In genomic region chrX:47913543-47913938, GRCm38 (mm10) we compare ENCODE assay signal across 9 mouse cellular contexts. TPM values are rescaled to one million over a fixed set of nuclear protein-coding genes. Genes with fewer than 3 reads are reported as not detected.
A peak's percentile ranks its signal among the peaks of the same experiment; 100 is the strongest.
DNase-seq lines count a peak whose midpoint lies in the region; ATAC-seq and TF ChIP-seq lines count a peak whose summit lies in the region.
"Had no signal": no experiment of that assay in that cellular context is flagged by ENCODE, and none has a peak within 500 bp of the region (broad histone marks: within the 10 kb centered on the region; RNA-seq: fewer than 3 reads in every experiment).

No protein-coding gene starts in this region.

- WGBS in kidney, adult 2 months, result 58% methylated on average over 7 of the region's 7 CpGs

- no peaks in the 10 kb centered on the region for H3K27me3 ChIP-seq in kidney, adult 2 months (replicated peaks; ENCODE audit: control insufficient read depth, insufficient read depth, low read length)

- no peak overlapping the region for H3K4me3 ChIP-seq in kidney, adult 2 months (ENCODE audit: insufficient read depth, low read depth, low read length)
- H3K4me3 ChIP-seq in bone marrow macrophage, adult 2 months (ENCODE audit: insufficient read depth, low read length), result 0 out of 2 replicates have a peak overlapping the region, but pooled peaks have one; percentile 11
- H3K4me3 ChIP-seq in embryonic fibroblast, embryonic 13.5 days (ENCODE audit: insufficient read depth, low read length), result peak overlapping the region; percentile 87; the same call in 1 of the 2 replicates

- no peak overlapping the region for H3K27ac ChIP-seq in kidney, adult 2 months (ENCODE audit: insufficient read depth, low read depth, low read length)
- no peak overlapping the region for H3K27ac ChIP-seq in bone marrow macrophage, adult 2 months (ENCODE audit: insufficient read depth, low read depth, low read length)
- H3K27ac ChIP-seq in embryonic fibroblast, embryonic 13.5 days (ENCODE audit: insufficient read depth, low read length), result no peak overlapping the region

- H3K4me1 ChIP-seq in kidney, adult 2 months (ENCODE audit: control insufficient read depth, insufficient read depth, low read length), result no peaks in the 10 kb centered on the region
- H3K4me1 ChIP-seq in bone marrow macrophage, adult 2 months (ENCODE audit: control insufficient read depth, insufficient read depth, low read length), result peaks cover 18% of the 10 kb centered on the region
- peaks cover 9% of the 10 kb centered on the region for H3K4me1 ChIP-seq in embryonic fibroblast, embryonic 13.5 days (ENCODE audit: control insufficient read depth, insufficient read depth, low read length)
- H3K4me1 ChIP-seq: heart, embryonic 10.5 days had no signal

- DNase-seq in kidney, adult 2 months, result peak; percentile 0
- DNase-seq in kidney, adult 11 months, result no peak
- no peak for DNase-seq in frontal cortex, postnatal 25 days (ENCODE audit: low spot score in 2 of 2)
- DNase-seq in ovary, postnatal 36 days (ENCODE audit: low spot score), result no peak
- no peak for DNase-seq in left cerebral cortex, adult 18-20 months (ENCODE audit: low spot score in 2 of 2)

- TF ChIP-seq CTCF in kidney, adult 2 months (conservative IDR thresholded peaks at IDR 0.05; ENCODE audit: insufficient read depth, insufficient read length, low read depth, low read length), result no peak
- no peak for TF ChIP-seq CTCF in bone marrow macrophage, adult 2 months (IDR thresholded peaks at IDR 0.05; ENCODE audit: low read depth, low read length)
- TF ChIP-seq CTCF in embryonic fibroblast, embryonic 13.5 days (IDR thresholded peaks at IDR 0.05; ENCODE audit: borderline replicate concordance, insufficient read depth, low read length), result no peak

- TF ChIP-seq POLR2A in kidney, adult 2 months (IDR thresholded peaks at IDR 0.05; ENCODE audit: low read depth, low read length), result no peak
- TF ChIP-seq POLR2A in bone marrow macrophage, adult 2 months (IDR thresholded peaks at IDR 0.05; ENCODE audit: borderline replicate concordance, low read depth, low read length), result no peak
- no peak for TF ChIP-seq POLR2A in embryonic fibroblast, embryonic 13.5 days (IDR thresholded peaks at IDR 0.05; ENCODE audit: low read depth, low read length)

- ATAC-seq in megakaryocyte-erythroid progenitor cell, adult 5-6 weeks (replicated peaks; ENCODE audit: low FRiP score, low TSS enrichment, poor library complexity, severe bottlenecking), result peak; percentile 40

- H3K36me3 ChIP-seq in kidney, adult 2 months (ENCODE audit: control insufficient read depth, insufficient read depth, low read length), result no peaks in the 10 kb centered on the region
- H3K36me3 ChIP-seq: heart, embryonic 10.5 days had no signal

RNA-seq across cellular contexts. Expression of gene Ocrl, which starts 1.4 kb away (rescaled TPM):
- polyA plus RNA-seq in kidney, adult 2 months (2012; rRNA removed), result 10.2 and 10.5 TPM in 2 replicates
- 36.9 and 37.7 TPM in 2 replicates for polyA plus RNA-seq in bone marrow macrophage, adult 2 months (2012; ENCODE audit: insufficient read depth, insufficient read length, missing spikeins)
- 52.7 and 53.6 TPM in 2 replicates for polyA plus RNA-seq in embryonic fibroblast, embryonic 13.5 days (2011; ENCODE audit: insufficient read length, low read depth, missing spikeins)
- 53.0 and 75.1 TPM in 2 replicates for total RNA-seq in megakaryocyte-erythroid progenitor cell, adult 5-6 weeks (2014; fragmentation: Nextera tagmentation)
- total RNA-seq in megakaryocyte-erythroid progenitor cell, adult 5-6 weeks (2017), result 15.6 and 29.5 TPM in 2 replicates
- 10 to 100 TPM; 47.8 to 52.8 TPM for total RNA-seq in left cerebral cortex, adult 18-20 months (2021)

RNA-seq across cellular contexts. Expression of gene Smarca1, which starts 20.8 kb away (rescaled TPM):
- polyA plus RNA-seq in kidney, adult 2 months (2012; rRNA removed), result 0.07 and 0.27 TPM in 2 replicates
- polyA plus RNA-seq in bone marrow macrophage, adult 2 months (2012; ENCODE audit: insufficient read depth, insufficient read length, missing spikeins), result 0.13 TPM in 1 of 2 replicates, not detected in the other
- 11.1 and 18.0 TPM in 2 replicates for polyA plus RNA-seq in embryonic fibroblast, embryonic 13.5 days (2011; ENCODE audit: insufficient read length, low read depth, missing spikeins)
- total RNA-seq in megakaryocyte-erythroid progenitor cell, adult 5-6 weeks (2014; fragmentation: Nextera tagmentation), result not detected in 2 replicates
- total RNA-seq in megakaryocyte-erythroid progenitor cell, adult 5-6 weeks (2017), result not detected in 2 replicates
- 10 to 100 TPM; 44.7 to 47.9 TPM for total RNA-seq in left cerebral cortex, adult 18-20 months (2021)
